Mouse (Mus musculus) kidney, postnatal 0 days (tissue): ENCODE data around the gene 6430531B16Rik. TPM values are rescaled to one million over a fixed set of nuclear protein-coding genes. Genes with fewer than 3 reads are reported as not detected.
A peak's percentile ranks its signal among the peaks of the same experiment; 100 is the strongest.

ENCODE experiments used
- ATAC-seq: fragments of 200-750 bp; cut with Nextera tagmentation; replicated peaks from 2 replicates; pipeline ENCODE4 v1.8.0; 2017; ENCODE audit warnings: low read depth, moderate number of reproducible peaks, moderate TSS enrichment, moderate library complexity; ENCODE audit not compliant: low FRiP score
- DNase-seq: peaks from one replicate; pipeline ENCODE4 v3.0.0-alpha.2; 2016; ENCODE audit warnings: low spot score
- H3K27ac ChIP-seq: fragments of 300-500 bp; sonication (generic); 2 replicates; pipeline ENCODE4 v1.5.1; 2014; ENCODE audit warnings: mild to moderate bottlenecking
- H3K27me3 ChIP-seq: fragments of 300-500 bp; sonication (generic); 2 replicates; pipeline ENCODE4 v1.6.1; 2014; ENCODE audit warnings: low read length, mixed read lengths; ENCODE audit not compliant: insufficient read depth
- H3K36me3 ChIP-seq: fragments of 300-500 bp; sonication (generic); 2 replicates; pipeline ENCODE4 v1.6.1; 2014; ENCODE audit warnings: low read length, mixed read lengths; ENCODE audit not compliant: insufficient read depth
- H3K4me1 ChIP-seq: fragments of 300-500 bp; sonication (generic); replicated peaks from 2 replicates; pipeline ENCODE4 v1.6.1; 2014; ENCODE audit warnings: antibody characterized with exemption, low read length, mixed read lengths; ENCODE audit not compliant: insufficient read depth
- H3K4me2 ChIP-seq: fragments of 300-500 bp; sonication (generic); 2 replicates; pipeline ENCODE4 v1.6.1; 2014; ENCODE audit warnings: mild to moderate bottlenecking, low read length, moderate library complexity, mixed read lengths
- H3K4me3 ChIP-seq: fragments of 300-500 bp; sonication (generic); replicated peaks from 2 replicates; pipeline ENCODE4 v1.5.1; 2014; ENCODE audit warnings: low read depth, low read length
- H3K9ac ChIP-seq: fragments of 300-500 bp; sonication (generic); 2 replicates; pipeline ENCODE4 v1.6.1; 2014; ENCODE audit warnings: low read depth, low read length
- H3K9me3 ChIP-seq: fragments of 300-500 bp; sonication (generic); replicated peaks from 2 replicates; pipeline ENCODE4 v1.6.1; 2016; ENCODE audit warnings: low read length, inconsistent platforms, mixed read lengths
- CTCF ChIP-seq: IDR thresholded peaks from 2 replicates; pipeline ENCODE4 v1.5.1; 2016; ENCODE audit warnings: antibody characterized with exemption, low read depth, mild to moderate bottlenecking, moderate library complexity
- WGBS: fragments of 180-500 bp; shearing (Covaris S2); extraction: QIAGEN DNeasy Blood & Tissue Kit; methylation state at CpG from one replicate; pipeline ENCODE4 v1.1.7; 2014; 5-methylcytosine and 5-hydroxymethylcytosine counted together
- polyA plus RNA-seq: library from polyadenylated mRNA; unstranded; fragments of >200 nt; fragmentation: Nextera tagmentation; extraction: Ambion mirVana; gene quantifications from 2 replicates; pipeline ENCODE4 v1.2.1, GENCODE M21; 2015

The 6430531B16Rik gene
- polyA plus RNA-seq, 1 experiment from 2014 or later: 0.36 TPM

DNA sequence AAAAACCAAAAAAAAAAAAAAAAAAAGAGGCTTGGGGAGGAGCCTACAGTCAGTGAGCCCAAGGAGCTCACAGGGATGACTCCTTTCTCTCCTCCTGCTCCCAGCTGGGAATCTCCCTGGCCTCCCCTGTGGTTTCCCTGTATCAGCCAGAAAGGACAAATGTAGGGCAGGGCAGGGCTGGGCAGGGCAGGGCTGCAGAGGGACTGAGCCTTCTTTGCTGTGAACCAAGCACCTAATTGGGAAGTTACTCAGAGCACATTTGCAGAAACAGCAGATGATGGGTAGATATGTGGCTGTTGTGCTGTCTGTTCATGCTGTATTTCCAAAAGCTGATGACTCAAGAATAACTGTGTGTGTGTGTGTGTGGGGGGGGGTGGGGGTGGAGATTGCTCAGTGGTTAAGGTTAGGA is 5.6 kb downstream of the 6430531B16Rik start:
- Histone ChIP-seq H3K9me3 (no peaks in the 10 kb centered on the region), H3K9ac (no peak overlapping the region), H3K27ac (no peak overlapping the region), H3K27me3 (no peaks in the 10 kb centered on the region), H3K4me2 (no peak overlapping the region), H3K36me3 (no peaks in the 10 kb centered on the region), H3K4me1 (no peaks in the 10 kb centered on the region), H3K4me3 (no peak overlapping the region)
- ATAC-seq (no peak), DNase-seq (no peak)
- no peak for TF ChIP-seq CTCF

DNA sequence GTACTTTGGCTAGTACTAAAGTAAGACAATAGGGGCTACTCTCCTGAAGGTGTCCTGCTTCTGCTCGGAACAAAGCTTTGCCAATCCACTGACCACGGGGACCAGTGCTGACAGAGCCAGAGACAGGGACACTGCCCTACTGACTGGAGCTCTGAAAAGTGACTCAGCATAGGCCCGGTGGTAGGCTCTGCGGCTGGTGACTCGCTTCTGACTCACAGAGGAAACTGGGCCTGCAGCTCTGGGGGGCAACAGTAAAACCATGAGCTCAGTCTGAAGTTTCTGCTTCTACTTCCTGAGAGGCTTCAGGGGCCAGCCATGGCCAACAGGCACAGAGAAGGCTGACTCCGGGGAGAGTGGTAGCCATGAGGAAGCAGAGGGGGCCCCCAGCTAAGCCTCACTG is 7.1 kb downstream of the 6430531B16Rik start:
- H3K4me1 ChIP-seq: no peaks in the 10 kb centered on the region
- no peak overlapping the region for H3K4me2 ChIP-seq
- no peak overlapping the region for H3K9ac ChIP-seq
- no peak for ATAC-seq
- no peak for DNase-seq
- no peaks in the 10 kb centered on the region for H3K27me3 ChIP-seq
- WGBS: 69% methylated on average over 6 of the region's 6 CpGs
- no peak overlapping the region for H3K27ac ChIP-seq
- no peak overlapping the region for H3K4me3 ChIP-seq
- no peaks in the 10 kb centered on the region for H3K9me3 ChIP-seq
- no peak for TF ChIP-seq CTCF
- no peaks in the 10 kb centered on the region for H3K36me3 ChIP-seq

DNA sequence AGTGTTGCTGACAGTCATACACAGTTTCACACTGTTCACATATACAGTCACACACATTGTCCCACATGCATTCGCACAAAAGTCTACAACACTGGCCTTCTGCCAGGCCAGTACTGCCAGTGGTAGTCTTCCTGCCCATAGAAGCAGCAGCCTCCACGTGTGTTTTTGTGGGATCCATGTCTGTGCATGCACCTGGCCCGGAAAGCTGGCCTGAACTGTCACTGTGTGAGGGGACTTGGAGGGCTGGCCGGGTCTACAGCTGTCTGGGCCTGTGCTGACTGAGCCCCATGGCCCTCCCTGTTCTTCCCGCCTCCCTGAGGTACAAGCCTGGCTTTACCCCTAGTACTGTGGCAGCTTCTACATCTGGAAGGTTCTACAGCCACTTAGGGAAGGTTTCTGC is 7.6 kb downstream of the 6430531B16Rik start:
- TF ChIP-seq CTCF: no peak
- ATAC-seq: no peak; the same call in 1 of the 2 replicates
- H3K4me2 ChIP-seq: no peak overlapping the region

DNA sequence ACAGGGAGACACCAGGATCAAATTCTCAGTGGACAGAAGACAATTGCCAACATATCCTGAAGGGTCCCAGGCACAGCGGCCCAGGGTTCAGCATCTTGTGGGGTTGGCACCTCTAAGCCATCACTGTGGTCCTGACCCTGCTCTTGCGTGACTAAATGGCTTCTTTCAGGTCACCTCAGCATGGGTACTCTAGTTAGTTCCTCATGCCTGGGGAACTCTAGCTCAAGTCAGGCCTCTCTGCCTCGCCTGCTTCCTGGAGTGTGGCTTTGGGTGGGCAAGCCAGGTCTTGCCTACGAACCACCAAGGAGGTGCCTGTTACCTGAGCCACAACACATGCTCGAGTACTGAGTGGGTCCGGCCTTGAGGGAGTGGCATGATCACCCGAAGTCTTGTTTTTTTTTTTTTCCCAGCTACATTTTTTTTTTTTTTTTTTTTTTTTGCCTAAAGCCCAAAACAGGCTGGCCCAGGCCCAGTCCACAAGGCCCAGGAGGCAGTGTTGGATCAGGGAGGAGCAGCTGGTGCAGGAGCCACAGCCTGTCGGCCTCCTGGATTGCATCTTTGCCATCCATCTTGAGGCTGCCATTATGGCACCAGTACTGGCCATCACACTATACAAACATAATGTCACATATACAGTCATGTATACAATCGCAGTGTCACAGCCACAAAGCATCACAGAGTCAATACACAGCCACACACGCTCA is 8.2 kb downstream of the 6430531B16Rik start:
- Histone ChIP-seq H3K9ac (no peak overlapping the region), H3K9me3 (no peaks in the 10 kb centered on the region), H3K4me3 (no peak overlapping the region), H3K36me3 (no peaks in the 10 kb centered on the region), H3K4me2 (no peak overlapping the region), H3K4me1 (no peaks in the 10 kb centered on the region), H3K27ac (no peak overlapping the region), H3K27me3 (no peaks in the 10 kb centered on the region)
- no peak for ATAC-seq
- no peak for TF ChIP-seq CTCF
- WGBS: 79% methylated on average over 10 of the region's 10 CpGs
- no peak for DNase-seq

More for the DNA sequence above, 7.6 kb downstream of the 6430531B16Rik start:
- Histone ChIP-seq H3K9me3 (no peaks in the 10 kb centered on the region), H3K27ac (no peak overlapping the region), H3K4me3 (no peak overlapping the region), H3K9ac (no peak overlapping the region), H3K36me3 (no peaks in the 10 kb centered on the region), H3K27me3 (no peaks in the 10 kb centered on the region), H3K4me1 (no peaks in the 10 kb centered on the region)
- WGBS: 86% methylated on average over 5 of the region's 5 CpGs
- no peak for DNase-seq

DNA sequence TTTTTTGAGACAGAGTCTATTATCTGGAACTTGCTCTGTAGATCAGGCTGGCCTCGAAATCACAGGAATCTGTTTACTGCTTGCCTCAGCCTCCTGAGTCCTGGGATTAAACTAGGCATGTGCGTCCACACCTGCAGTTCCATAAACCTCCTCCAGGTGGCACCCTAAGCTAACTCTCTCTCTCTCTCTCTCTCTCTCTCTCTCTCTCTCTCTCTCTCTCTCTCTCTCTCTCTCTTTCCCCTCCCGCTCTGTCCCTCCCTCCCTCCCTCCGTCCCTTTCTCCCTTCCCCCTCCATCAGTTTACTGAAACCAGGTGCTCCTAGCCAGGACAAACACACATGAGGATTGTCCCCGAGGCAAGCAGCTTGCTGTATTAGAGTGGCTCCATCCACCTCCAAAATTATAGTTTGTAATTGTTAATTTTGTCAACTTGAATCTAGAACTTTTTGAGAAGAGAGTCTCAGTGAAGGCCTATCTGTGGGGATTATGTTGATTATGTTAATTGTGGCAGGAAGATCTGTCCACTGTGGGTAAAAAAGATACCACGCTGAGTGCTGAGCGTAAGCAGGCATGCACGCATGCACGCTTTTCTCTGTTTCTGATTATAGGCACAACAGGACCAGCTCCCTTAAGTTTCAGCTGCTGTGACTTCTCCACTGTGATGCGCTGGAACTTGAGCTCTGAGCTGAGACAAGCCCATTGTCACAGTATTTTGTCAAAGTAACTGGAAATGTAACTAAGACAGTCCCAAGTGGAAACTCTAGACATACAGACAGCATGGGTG is 9.0 kb downstream of the 6430531B16Rik start:
- Histone ChIP-seq H3K4me2 (no peak overlapping the region), H3K27ac (no peak overlapping the region), H3K27me3 (no peaks in the 10 kb centered on the region), H3K9ac (no peak overlapping the region), H3K9me3 (no peaks in the 10 kb centered on the region), H3K36me3 (no peaks in the 10 kb centered on the region), H3K4me3 (no peak overlapping the region), H3K4me1 (no peaks in the 10 kb centered on the region)
- DNase-seq: peak; percentile 76
- TF ChIP-seq CTCF: peak; percentile 88
- WGBS: 45% methylated on average over 10 of the region's 10 CpGs
- ATAC-seq: no peak

DNA sequence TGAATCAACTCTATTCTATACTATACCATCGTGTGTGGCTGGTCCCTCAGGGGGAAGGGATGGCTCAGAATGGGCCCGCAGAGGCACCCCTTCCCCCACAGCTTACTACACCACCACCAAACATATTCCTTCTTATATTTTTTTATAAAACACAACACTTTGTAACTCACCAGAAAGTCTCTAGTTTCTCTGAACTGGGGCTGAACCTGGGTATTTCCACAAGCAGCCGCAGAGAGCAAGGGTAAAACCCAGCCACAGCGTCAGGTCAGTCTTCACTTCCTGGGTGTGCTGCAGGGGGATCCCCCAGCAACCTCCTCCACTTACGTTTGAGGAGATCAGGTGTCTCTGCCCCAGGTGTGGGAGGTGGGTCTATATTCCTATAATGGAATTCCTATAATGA is 10.1 kb downstream of the 6430531B16Rik start:
- TF ChIP-seq CTCF: no peak
- Histone ChIP-seq H3K4me3 (no peak overlapping the region), H3K9me3 (no peaks in the 10 kb centered on the region), H3K27me3 (no peaks in the 10 kb centered on the region), H3K4me1 (no peaks in the 10 kb centered on the region), H3K27ac (no peak overlapping the region), H3K4me2 (no peak overlapping the region), H3K9ac (no peak overlapping the region), H3K36me3 (no peaks in the 10 kb centered on the region)
- ATAC-seq (no peak), DNase-seq (no peak)
- 45% methylated on average over 5 of the region's 5 CpGs for WGBS
